Mouse (Mus musculus): ENCODE results near the gene Polr2m.
"Not testable (repeated sequence)": the region's sequence is repeated elsewhere in the genome, so short reads cannot be mapped to it uniquely, and the experiment has no call there.

Polr2m gene

DNA sequence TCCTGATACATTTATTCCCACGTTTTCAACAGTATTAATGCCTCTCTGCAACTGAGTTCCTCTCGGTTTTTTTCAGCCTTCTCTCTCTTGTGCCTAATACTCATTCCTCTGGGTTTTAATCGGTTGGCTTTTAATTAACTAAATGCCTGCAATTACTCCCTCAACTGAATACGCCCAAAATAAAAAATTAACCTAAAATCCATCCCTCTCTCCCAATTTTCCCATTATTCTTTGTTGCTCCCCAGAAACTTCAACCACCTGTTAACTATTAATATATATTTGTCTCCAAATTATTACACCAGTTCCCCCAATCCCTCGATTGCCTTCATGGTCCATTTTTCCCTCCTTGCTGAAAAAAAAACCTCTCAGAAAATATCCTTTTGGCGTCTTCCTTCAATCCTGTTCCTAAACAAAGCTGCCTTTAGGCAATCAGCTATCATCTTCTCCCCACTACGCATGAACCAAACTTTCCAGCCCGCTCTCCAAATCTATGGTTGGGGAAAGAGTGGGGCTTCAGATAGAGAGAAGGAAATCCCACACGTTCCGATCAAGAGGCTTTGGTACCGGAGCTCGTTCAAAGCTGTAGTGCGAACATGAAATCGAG is 762 bp downstream of the Polr2m start:
- Histone ChIP-seq H3K4me3 (replicated peaks; ENCODE audit: low read length) (peak overlapping the region; percentile 93), H3K9me3 (ENCODE audit: low read length) (peaks cover 30% of the 10 kb centered on the region), H3K27me3 (ENCODE audit: insufficient read depth, low read length) (no peaks in the 10 kb centered on the region), H3K36me3 (ENCODE audit: insufficient read depth, low read length) (peaks cover 43% of the 10 kb centered on the region), H3K4me1 (replicated peaks; ENCODE audit: low read depth, low read length) (peaks cover 45% of the 10 kb centered on the region)
- TF ChIP-seq NANOG (IDR thresholded peaks at IDR 0.05; ENCODE audit: borderline replicate concordance, low read length) (no peak), POU5F1 (IDR thresholded peaks at IDR 0.05; ENCODE audit: borderline replicate concordance, low read length) (no peak), CTCF (conservative IDR thresholded peaks at IDR 0.05; ENCODE audit: low read length) (no peak)

DNA sequence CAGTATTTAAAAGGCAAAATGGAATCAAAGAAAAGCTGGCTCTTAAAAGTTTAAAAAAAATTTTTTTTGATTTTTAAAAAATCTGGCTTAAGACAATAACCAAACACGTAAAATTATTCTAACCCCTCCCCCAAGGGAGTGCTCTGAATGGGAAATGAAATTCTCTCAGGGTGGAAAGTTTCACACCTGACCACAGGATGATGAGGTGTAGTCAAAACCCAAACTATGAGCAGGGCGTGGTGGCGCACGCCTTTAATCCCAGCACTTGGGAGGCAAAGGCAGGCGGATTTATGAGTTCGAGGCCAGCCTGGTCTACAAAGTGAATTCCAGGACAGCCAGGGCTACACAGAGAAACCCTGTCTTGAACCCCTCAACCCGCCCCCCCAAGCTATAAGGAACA is 1.9 kb downstream of the Polr2m start:
- peaks cover 21% of the 10 kb centered on the region for H3K9me3 ChIP-seq (ENCODE audit: low read length)
- H3K4me3 ChIP-seq (replicated peaks; ENCODE audit: low read length), result peak overlapping the region; percentile 93
- H3K36me3 ChIP-seq (ENCODE audit: insufficient read depth, low read length), result peaks cover 54% of the 10 kb centered on the region
- H3K4me1 ChIP-seq (replicated peaks; ENCODE audit: low read depth, low read length), result peaks cover 56% of the 10 kb centered on the region
- not testable (repeated sequence) for H3K27me3 ChIP-seq (ENCODE audit: insufficient read depth, low read length)

DNA sequence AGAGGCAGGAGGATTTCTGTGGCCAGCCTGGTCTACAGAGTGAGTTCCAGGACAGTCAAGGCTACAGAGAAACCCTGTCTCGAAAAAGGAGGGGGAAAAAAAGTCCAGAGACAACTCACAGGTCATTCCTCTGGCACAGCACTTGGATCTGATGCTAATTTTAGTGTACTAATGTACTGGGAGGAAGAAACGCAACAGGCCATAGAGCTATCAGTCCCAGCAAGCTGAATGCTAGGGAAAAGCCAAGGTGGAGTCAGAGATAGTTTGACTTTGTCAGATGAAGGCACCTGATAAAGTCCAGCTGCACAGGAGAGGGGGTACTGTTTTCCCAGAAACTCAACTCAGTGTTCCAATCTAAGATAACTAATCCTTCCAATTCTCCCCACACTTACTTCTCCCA is 5.4 kb downstream of the Polr2m start:
- H3K36me3 ChIP-seq (ENCODE audit: insufficient read depth, low read length), result peaks cover 86% of the 10 kb centered on the region
- H3K4me3 ChIP-seq (replicated peaks; ENCODE audit: low read length), result no peak overlapping the region
- no peaks in the 10 kb centered on the region for H3K27me3 ChIP-seq (ENCODE audit: insufficient read depth, low read length)
- no peak for TF ChIP-seq CTCF (conservative IDR thresholded peaks at IDR 0.05; ENCODE audit: low read length)
- TF ChIP-seq POU5F1 (IDR thresholded peaks at IDR 0.05; ENCODE audit: borderline replicate concordance, low read length), result no peak
- TF ChIP-seq NANOG (IDR thresholded peaks at IDR 0.05; ENCODE audit: borderline replicate concordance, low read length), result no peak
- H3K4me1 ChIP-seq (replicated peaks; ENCODE audit: low read depth, low read length), result peaks cover 53% of the 10 kb centered on the region
- H3K9me3 ChIP-seq (ENCODE audit: low read length), result no peaks in the 10 kb centered on the region

DNA sequence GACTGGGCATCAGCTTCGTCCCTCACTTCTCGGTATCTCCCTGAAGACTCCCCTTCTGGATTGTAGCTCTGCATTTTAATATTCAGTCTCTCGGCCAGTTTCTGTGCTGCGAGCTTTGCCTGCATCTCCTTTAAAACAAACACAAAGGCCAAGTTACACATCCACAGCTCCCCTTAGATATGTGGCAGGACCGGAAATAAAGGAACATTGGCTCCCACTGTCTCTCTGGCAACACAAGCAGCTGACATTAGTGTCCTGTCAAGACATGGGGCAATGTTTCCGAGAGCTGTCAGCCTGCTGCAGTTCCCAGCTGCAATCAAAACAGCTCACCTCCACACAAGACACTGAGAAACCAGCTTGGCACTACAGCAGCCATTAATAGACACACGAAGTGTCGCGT is 6.3 kb downstream of the Polr2m start:
- H3K36me3 ChIP-seq (ENCODE audit: insufficient read depth, low read length), result peaks cover 95% of the 10 kb centered on the region
- no peak for TF ChIP-seq NANOG (IDR thresholded peaks at IDR 0.05; ENCODE audit: borderline replicate concordance, low read length)
- TF ChIP-seq CTCF (conservative IDR thresholded peaks at IDR 0.05; ENCODE audit: low read length), result no peak
- no peak for TF ChIP-seq POU5F1 (IDR thresholded peaks at IDR 0.05; ENCODE audit: borderline replicate concordance, low read length)
- H3K4me1 ChIP-seq (replicated peaks; ENCODE audit: low read depth, low read length), result peaks cover 52% of the 10 kb centered on the region
- no peaks in the 10 kb centered on the region for H3K27me3 ChIP-seq (ENCODE audit: insufficient read depth, low read length)
- H3K4me3 ChIP-seq (replicated peaks; ENCODE audit: low read length), result no peak overlapping the region
- H3K9me3 ChIP-seq (ENCODE audit: low read length), result no peaks in the 10 kb centered on the region

DNA sequence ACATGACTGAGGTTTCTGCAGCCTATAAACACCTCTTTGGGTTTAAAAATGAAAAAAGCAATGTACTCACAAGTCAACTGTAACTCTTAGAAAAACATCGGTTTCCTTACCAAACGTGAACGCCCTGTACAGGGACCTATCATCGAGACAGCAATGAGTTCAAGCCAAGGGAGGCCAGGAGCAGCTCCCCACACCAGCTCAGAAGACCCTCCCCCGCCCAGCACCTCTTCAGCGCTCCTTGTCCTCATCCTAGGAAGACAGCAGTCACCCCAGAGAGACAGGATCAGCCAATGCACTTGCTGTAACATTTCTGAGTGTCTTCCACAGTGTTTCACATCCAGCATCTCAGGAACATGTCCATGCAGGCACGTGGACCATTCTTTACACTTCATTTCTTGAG is 7.1 kb downstream of the Polr2m start:
- Histone ChIP-seq H3K4me3 (replicated peaks; ENCODE audit: low read length) (no peak overlapping the region), H3K9me3 (ENCODE audit: low read length) (no peaks in the 10 kb centered on the region), H3K4me1 (replicated peaks; ENCODE audit: low read depth, low read length) (peaks cover 49% of the 10 kb centered on the region), H3K27me3 (ENCODE audit: insufficient read depth, low read length) (no peaks in the 10 kb centered on the region), H3K36me3 (ENCODE audit: insufficient read depth, low read length) (peaks cover 96% of the 10 kb centered on the region)
- no peak for TF ChIP-seq POU5F1 (IDR thresholded peaks at IDR 0.05; ENCODE audit: borderline replicate concordance, low read length)
- TF ChIP-seq CTCF (conservative IDR thresholded peaks at IDR 0.05; ENCODE audit: low read length), result no peak
- TF ChIP-seq NANOG (IDR thresholded peaks at IDR 0.05; ENCODE audit: borderline replicate concordance, low read length), result no peak

DNA sequence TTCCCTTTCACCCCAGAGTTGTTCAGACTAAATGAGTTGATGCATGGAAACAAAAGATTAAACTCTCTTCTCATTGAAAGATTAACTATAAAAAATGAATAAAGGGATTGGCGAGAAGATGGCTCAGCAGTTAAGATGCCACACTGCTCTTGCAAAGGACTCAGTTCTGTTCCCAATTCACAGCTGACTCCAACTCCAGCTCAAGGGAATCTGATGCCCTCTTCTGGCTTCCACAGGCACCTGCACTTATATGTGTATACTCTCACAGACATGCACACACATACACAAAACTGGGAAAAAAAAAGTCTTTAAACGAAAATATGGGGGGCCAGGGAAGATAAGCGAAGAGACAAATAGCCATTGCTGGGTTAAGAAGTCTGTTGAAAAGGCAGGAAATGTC is 9.1 kb downstream of the Polr2m start:
- Histone ChIP-seq H3K27me3 (ENCODE audit: insufficient read depth, low read length) (no peaks in the 10 kb centered on the region), H3K4me1 (replicated peaks; ENCODE audit: low read depth, low read length) (peaks cover 30% of the 10 kb centered on the region), H3K4me3 (replicated peaks; ENCODE audit: low read length) (no peak overlapping the region), H3K36me3 (ENCODE audit: insufficient read depth, low read length) (peaks cover 77% of the 10 kb centered on the region), H3K9me3 (ENCODE audit: low read length) (no peaks in the 10 kb centered on the region)
- TF ChIP-seq NANOG (IDR thresholded peaks at IDR 0.05; ENCODE audit: borderline replicate concordance, low read length) (no peak), CTCF (conservative IDR thresholded peaks at IDR 0.05; ENCODE audit: low read length) (peak; percentile 36), POU5F1 (IDR thresholded peaks at IDR 0.05; ENCODE audit: borderline replicate concordance, low read length) (no peak)

DNA sequence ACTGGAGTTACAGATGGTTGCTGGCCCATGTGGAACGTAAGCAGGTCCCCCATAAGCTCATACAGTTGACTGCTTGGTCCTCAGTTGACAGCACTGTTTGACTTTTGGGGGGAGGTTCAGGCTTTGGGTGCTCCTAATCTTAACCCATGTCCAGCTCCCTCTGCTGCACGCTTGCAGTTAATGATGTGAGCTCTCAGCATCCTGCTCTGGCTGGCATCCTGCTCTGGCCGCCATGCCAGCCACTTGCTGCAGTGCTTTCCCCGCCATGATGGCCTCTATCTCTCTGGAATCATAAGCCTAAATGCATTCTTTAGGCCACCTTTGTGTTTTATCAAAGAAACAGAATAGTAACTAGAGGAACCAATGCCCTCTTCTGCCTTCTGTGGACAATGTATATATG is 10.2 kb downstream of the Polr2m start:
- TF ChIP-seq NANOG (IDR thresholded peaks at IDR 0.05; ENCODE audit: borderline replicate concordance, low read length) (no peak), POU5F1 (IDR thresholded peaks at IDR 0.05; ENCODE audit: borderline replicate concordance, low read length) (no peak), CTCF (conservative IDR thresholded peaks at IDR 0.05; ENCODE audit: low read length) (no peak)

DNA sequence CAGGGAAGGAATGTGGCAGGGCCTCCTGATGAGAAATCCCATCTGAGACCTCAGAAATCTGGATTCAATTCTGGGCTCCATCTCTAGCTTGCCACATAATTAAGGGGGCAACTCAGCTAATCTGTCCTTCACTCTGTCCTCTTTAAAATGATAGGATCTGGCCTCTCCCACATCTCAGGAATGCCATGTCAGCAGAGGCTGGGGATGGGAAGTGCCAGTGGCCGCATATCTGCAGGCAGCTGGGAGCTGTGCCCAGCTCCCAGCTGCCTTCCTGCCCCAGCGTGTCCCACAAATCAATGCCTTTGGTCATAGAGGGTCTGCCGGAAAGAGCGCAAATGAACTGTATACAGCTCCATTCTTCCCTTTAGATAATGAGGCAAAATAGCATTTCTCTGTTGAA is 18.3 kb downstream of the Polr2m start:
- TF ChIP-seq CTCF (conservative IDR thresholded peaks at IDR 0.05; ENCODE audit: low read length), result no peak
- TF ChIP-seq NANOG (IDR thresholded peaks at IDR 0.05; ENCODE audit: borderline replicate concordance, low read length), result no peak
- TF ChIP-seq POU5F1 (IDR thresholded peaks at IDR 0.05; ENCODE audit: borderline replicate concordance, low read length), result no peak
- Histone ChIP-seq H3K4me1 (replicated peaks; ENCODE audit: low read depth, low read length) (no peaks in the 10 kb centered on the region), H3K36me3 (ENCODE audit: insufficient read depth, low read length) (no peaks in the 10 kb centered on the region), H3K4me3 (replicated peaks; ENCODE audit: low read length) (no peak overlapping the region), H3K27me3 (ENCODE audit: insufficient read depth, low read length) (peaks cover 3% of the 10 kb centered on the region; the same call in 1 of the 2 replicates), H3K9me3 (ENCODE audit: low read length) (no peaks in the 10 kb centered on the region)

More for the DNA sequence above, 10.2 kb downstream of the Polr2m start:
- Histone ChIP-seq H3K4me1 (replicated peaks; ENCODE audit: low read depth, low read length) (peaks cover 19% of the 10 kb centered on the region), H3K27me3 (ENCODE audit: insufficient read depth, low read length) (no peaks in the 10 kb centered on the region), H3K9me3 (ENCODE audit: low read length) (no peaks in the 10 kb centered on the region), H3K36me3 (ENCODE audit: insufficient read depth, low read length) (peaks cover 66% of the 10 kb centered on the region), H3K4me3 (replicated peaks; ENCODE audit: low read length) (no peak overlapping the region)

DNA sequence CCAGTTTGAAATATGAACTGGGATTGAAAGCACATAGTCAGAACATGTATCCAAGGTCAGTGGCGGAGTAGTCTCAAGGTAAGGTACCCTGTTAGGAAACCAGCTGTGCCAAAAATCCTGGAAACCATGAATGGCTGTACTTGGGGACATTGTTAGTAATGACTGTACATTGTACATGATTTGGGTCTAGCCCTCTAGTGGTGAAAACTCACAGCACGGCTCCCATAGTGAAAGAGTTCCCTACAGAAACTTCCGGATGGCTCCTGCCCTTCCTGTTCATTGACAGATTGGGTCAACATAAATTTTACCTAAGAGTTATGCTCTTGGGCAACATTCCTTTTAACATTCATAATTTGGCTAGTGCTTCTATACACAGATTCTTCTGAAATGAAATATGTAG is 19.6 kb downstream of the Polr2m start:
- TF ChIP-seq POU5F1 (IDR thresholded peaks at IDR 0.05; ENCODE audit: borderline replicate concordance, low read length), result no peak
- no peak for TF ChIP-seq NANOG (IDR thresholded peaks at IDR 0.05; ENCODE audit: borderline replicate concordance, low read length)
- peak; percentile 73 for TF ChIP-seq CTCF (conservative IDR thresholded peaks at IDR 0.05; ENCODE audit: low read length)
- Histone ChIP-seq H3K4me3 (replicated peaks; ENCODE audit: low read length) (no peak overlapping the region), H3K27me3 (ENCODE audit: insufficient read depth, low read length) (peaks cover 3% of the 10 kb centered on the region; the same call in 1 of the 2 replicates), H3K9me3 (ENCODE audit: low read length) (no peaks in the 10 kb centered on the region), H3K36me3 (ENCODE audit: insufficient read depth, low read length) (no peaks in the 10 kb centered on the region), H3K4me1 (replicated peaks; ENCODE audit: low read depth, low read length) (no peaks in the 10 kb centered on the region)

Measured in E14TG2a.4 (cell line).